Mouse (Mus musculus) hindbrain, embryonic 14.5 days (tissue): ENCODE measurements around the gene Mthfd1l. TPM values are rescaled to one million over a fixed set of nuclear protein-coding genes. Genes with fewer than 3 reads are reported as not detected.

Experiments used
- ATAC-seq: fragments of 200-750 bp; cut with Nextera tagmentation; 2 replicates; pipeline ENCODE4 v1.8.0; 2017; ENCODE audit warnings: moderate number of reproducible peaks, mild to moderate bottlenecking, moderate TSS enrichment, moderate library complexity; ENCODE audit not compliant: low FRiP score
- DNase-seq: peaks from one replicate; pipeline ENCODE4 v3.0.0-alpha.2; 2015; ENCODE audit warnings: low spot score
- H3K27ac ChIP-seq: fragments of 300-500 bp; sonication (generic); 2 replicates; pipeline ENCODE4 v1.5.1; 2014; ENCODE audit warnings: mild to moderate bottlenecking, moderate library complexity
- H3K27me3 ChIP-seq: fragments of 300-500 bp; sonication (generic); 2 replicates; pipeline ENCODE4 v1.6.1; 2014; ENCODE audit warnings: mild to moderate bottlenecking, low read length, mixed read lengths; ENCODE audit not compliant: control insufficient read depth, insufficient read depth
- H3K36me3 ChIP-seq: fragments of 300-500 bp; sonication (generic); replicated peaks from 2 replicates; pipeline ENCODE4 v1.6.1; 2014; ENCODE audit not compliant: control insufficient read depth, insufficient read depth
- H3K4me1 ChIP-seq: fragments of 300-500 bp; sonication (generic); replicated peaks from 2 replicates; pipeline ENCODE4 v1.6.1; 2014; ENCODE audit warnings: antibody characterized with exemption, low read length, mixed read lengths; ENCODE audit not compliant: control insufficient read depth, insufficient read depth
- H3K4me2 ChIP-seq: fragments of 300-500 bp; sonication (generic); replicated peaks from 2 replicates; pipeline ENCODE4 v1.6.1; 2014; ENCODE audit warnings: mild to moderate bottlenecking, moderate library complexity
- H3K4me3 ChIP-seq: fragments of 300-500 bp; sonication (generic); replicated peaks from 2 replicates; pipeline ENCODE4 v1.5.1; 2014; ENCODE audit warnings: mild to moderate bottlenecking, low read length
- H3K9ac ChIP-seq: fragments of 300-500 bp; sonication (generic); 2 replicates; pipeline ENCODE4 v1.6.1; 2014
- H3K9me3 ChIP-seq: fragments of 300-500 bp; sonication (generic); 2 replicates; pipeline ENCODE4 v1.6.1; 2016; ENCODE audit warnings: low read length; ENCODE audit not compliant: control insufficient read depth
- WGBS: fragments of 180-500 bp; shearing (Covaris S2); extraction: QIAGEN DNeasy Blood & Tissue Kit; methylation state at CpG from one replicate; pipeline ENCODE4 v1.1.7; 2014; 5-methylcytosine and 5-hydroxymethylcytosine counted together
- polyA plus RNA-seq: library from polyadenylated mRNA; unstranded; fragments of >200 nt; fragmentation: Nextera tagmentation; extraction: Ambion mirVana; gene quantifications from 2 replicates; pipeline ENCODE4 v1.2.1, GENCODE M21; 2014

The Mthfd1l gene
- polyA plus RNA-seq, 1 experiment from 2014 or later = 8.0 TPM

- no peak for DNase-seq
- ATAC-seq = no peak
- H3K9ac ChIP-seq = no peak overlapping the region
- no peaks in the 10 kb centered on the region for H3K36me3 ChIP-seq
- no peaks in the 10 kb centered on the region for H3K9me3 ChIP-seq
- H3K27ac ChIP-seq = no peak overlapping the region
- H3K4me3 ChIP-seq = no peak overlapping the region
- no peak overlapping the region for H3K4me2 ChIP-seq
- H3K27me3 ChIP-seq = no peaks in the 10 kb centered on the region
- 65% methylated on average over 16 of the region's 16 CpGs for WGBS
- no peaks in the 10 kb centered on the region for H3K4me1 ChIP-seq
These were observed 172.3 kb downstream of the Mthfd1l start for GRCm38 (mm10) chr10:4145080-4145807.

GRCm38 (mm10) chr10:4146947-4147346, 174.0 kb downstream of the Mthfd1l start:
- H3K36me3 ChIP-seq = no peaks in the 10 kb centered on the region
- no peak overlapping the region for H3K4me2 ChIP-seq
- no peaks in the 10 kb centered on the region for H3K9me3 ChIP-seq
- H3K9ac ChIP-seq = no peak overlapping the region
- DNase-seq (no peak), ATAC-seq (no peak)
- no peak overlapping the region for H3K4me3 ChIP-seq
- 88% methylated on average over 4 of the region's 4 CpGs for WGBS
- no peak overlapping the region for H3K27ac ChIP-seq
- H3K4me1 ChIP-seq = no peaks in the 10 kb centered on the region
- no peaks in the 10 kb centered on the region for H3K27me3 ChIP-seq

GRCm38 (mm10) chr10:4151159-4151558, 178.2 kb downstream of the Mthfd1l start:
- Histone ChIP-seq H3K4me2 (no peak overlapping the region), H3K27ac (no peak overlapping the region), H3K4me3 (no peak overlapping the region), H3K9me3 (no peaks in the 10 kb centered on the region), H3K27me3 (no peaks in the 10 kb centered on the region), H3K4me1 (no peaks in the 10 kb centered on the region), H3K36me3 (no peaks in the 10 kb centered on the region), H3K9ac (no peak overlapping the region)
- ATAC-seq (no peak), DNase-seq (no peak)
- WGBS = 88% methylated on average over 4 of the region's 4 CpGs

- Histone ChIP-seq H3K36me3 (no peaks in the 10 kb centered on the region), H3K27ac (no peak overlapping the region), H3K9ac (no peak overlapping the region), H3K9me3 (no peaks in the 10 kb centered on the region), H3K4me1 (no peaks in the 10 kb centered on the region), H3K27me3 (no peaks in the 10 kb centered on the region), H3K4me2 (no peak overlapping the region), H3K4me3 (no peak overlapping the region)
- ATAC-seq = no peak
- 85% methylated on average over 12 of the region's 12 CpGs for WGBS
- no peak for DNase-seq
These were observed 179.2 kb downstream of the Mthfd1l start for GRCm38 (mm10) chr10:4151862-4152776.

GRCm38 (mm10) chr10:4153031-4153430, 180.1 kb downstream of the Mthfd1l start:
- ATAC-seq (no peak), DNase-seq (no peak)
- Histone ChIP-seq H3K9me3 (no peaks in the 10 kb centered on the region), H3K4me3 (no peak overlapping the region), H3K27ac (no peak overlapping the region), H3K27me3 (no peaks in the 10 kb centered on the region), H3K4me1 (no peaks in the 10 kb centered on the region), H3K36me3 (no peaks in the 10 kb centered on the region), H3K9ac (no peak overlapping the region), H3K4me2 (no peak overlapping the region)
- 88% methylated on average over 4 of the region's 4 CpGs for WGBS

GRCm38 (mm10) chr10:4154035-4154434, 181.1 kb downstream of the Mthfd1l start:
- 76% methylated on average over 6 of the region's 6 CpGs for WGBS
- no peak overlapping the region for H3K27ac ChIP-seq
- no peaks in the 10 kb centered on the region for H3K36me3 ChIP-seq
- no peaks in the 10 kb centered on the region for H3K4me1 ChIP-seq
- ATAC-seq = no peak
- no peaks in the 10 kb centered on the region for H3K9me3 ChIP-seq
- H3K27me3 ChIP-seq = no peaks in the 10 kb centered on the region
- H3K4me2 ChIP-seq = no peak overlapping the region
- DNase-seq = no peak
- no peak overlapping the region for H3K9ac ChIP-seq
- no peak overlapping the region for H3K4me3 ChIP-seq

- Histone ChIP-seq H3K9ac (no peak overlapping the region), H3K4me2 (no peak overlapping the region), H3K27me3 (no peaks in the 10 kb centered on the region), H3K4me1 (no peaks in the 10 kb centered on the region), H3K36me3 (no peaks in the 10 kb centered on the region), H3K9me3 (no peaks in the 10 kb centered on the region), H3K27ac (no peak overlapping the region), H3K4me3 (no peak overlapping the region)
- WGBS = 86% methylated on average over 5 of the region's 5 CpGs
- DNase-seq (no peak), ATAC-seq (no peak)
These were observed 182.6 kb downstream of the Mthfd1l start for GRCm38 (mm10) chr10:4155521-4155920.

GRCm38 (mm10) chr10:4158533-4158932, 185.6 kb downstream of the Mthfd1l start:
- Histone ChIP-seq H3K27ac (no peak overlapping the region), H3K4me3 (no peak overlapping the region), H3K9me3 (no peaks in the 10 kb centered on the region), H3K4me2 (no peak overlapping the region), H3K9ac (no peak overlapping the region), H3K4me1 (no peaks in the 10 kb centered on the region), H3K36me3 (no peaks in the 10 kb centered on the region), H3K27me3 (no peaks in the 10 kb centered on the region)
- 84% methylated on average over 5 of the region's 5 CpGs for WGBS
- ATAC-seq = no peak
- DNase-seq = no peak

GRCm38 (mm10) chr10:4159541-4160090, 186.7 kb downstream of the Mthfd1l start:
- ATAC-seq (no peak), DNase-seq (no peak)
- WGBS = 73% methylated on average over 8 of the region's 8 CpGs
- no peak overlapping the region for H3K4me3 ChIP-seq
- H3K36me3 ChIP-seq = no peaks in the 10 kb centered on the region
- H3K27ac ChIP-seq = no peak overlapping the region
- no peaks in the 10 kb centered on the region for H3K9me3 ChIP-seq
- no peaks in the 10 kb centered on the region for H3K4me1 ChIP-seq
- no peaks in the 10 kb centered on the region for H3K27me3 ChIP-seq
- no peak overlapping the region for H3K9ac ChIP-seq
- H3K4me2 ChIP-seq = no peak overlapping the region
